Mouse (Mus musculus) heart, embryonic 13.5 days (tissue): ENCODE data around the gene Cln5. TPM values are rescaled to one million over a fixed set of nuclear protein-coding genes. Genes with fewer than 3 reads are reported as not detected.
A peak's percentile ranks its signal among the peaks of the same experiment; 100 is the strongest.

Experiments
- ATAC-seq: fragments of 200-750 bp; cut with Nextera tagmentation; 2 replicates; pipeline ENCODE4 v1.8.0; 2017; ENCODE audit warnings: moderate TSS enrichment; ENCODE audit not compliant: insufficient number of reproducible peaks, low FRiP score, low TSS enrichment; ENCODE audit errors: extremely low read depth
- H3K27ac ChIP-seq: fragments of 300-500 bp; sonication (generic); replicated peaks from 2 replicates; pipeline ENCODE4 v1.5.1; 2015; ENCODE audit warnings: moderate library complexity, mild to moderate bottlenecking, inconsistent platforms
- H3K27me3 ChIP-seq: fragments of 300-500 bp; sonication (generic); replicated peaks from 2 replicates; pipeline ENCODE4 v1.6.1; 2015; ENCODE audit warnings: mild to moderate bottlenecking, inconsistent platforms
- H3K36me3 ChIP-seq: fragments of 300-500 bp; sonication (generic); 2 replicates; pipeline ENCODE4 v1.6.1; 2015; ENCODE audit warnings: mild to moderate bottlenecking, inconsistent platforms
- H3K4me1 ChIP-seq: fragments of 300-500 bp; sonication (generic); 2 replicates; pipeline ENCODE4 v1.6.1; 2015; ENCODE audit warnings: inconsistent platforms
- H3K4me2 ChIP-seq: fragments of 300-500 bp; sonication (generic); 2 replicates; pipeline ENCODE4 v1.6.1; 2015; ENCODE audit warnings: inconsistent platforms, mild to moderate bottlenecking, moderate library complexity
- H3K4me3 ChIP-seq: fragments of 300-500 bp; sonication (generic); 2 replicates; pipeline ENCODE4 v1.5.1; 2015; ENCODE audit warnings: moderate library complexity, mild to moderate bottlenecking, inconsistent platforms
- H3K9ac ChIP-seq: fragments of 300-500 bp; sonication (generic); 2 replicates; pipeline ENCODE4 v1.6.1; 2015; ENCODE audit warnings: inconsistent platforms, mild to moderate bottlenecking, moderate library complexity
- H3K9me3 ChIP-seq: fragments of 300-500 bp; sonication (generic); 2 replicates; pipeline ENCODE4 v1.6.1; 2016; ENCODE audit warnings: inconsistent platforms
- WGBS: fragments of 180-500 bp; shearing (Covaris S2); methylation state at CpG from one replicate; pipeline ENCODE4 v1.1.7; 2015; ENCODE audit warnings: mixed read lengths; 5-methylcytosine and 5-hydroxymethylcytosine counted together
- polyA plus RNA-seq: library from polyadenylated mRNA; unstranded; fragments of >200 nt; fragmentation: Nextera tagmentation; extraction: Ambion mirVana; gene quantifications from 2 replicates; pipeline ENCODE4 v1.2.1, GENCODE M21; 2015

Gene Cln5
- polyA plus RNA-seq, 1 experiment from 2014 or later: 24.6 TPM

GRCm38 (mm10) chr14:103079209-103079977 lies 9.4 kb downstream of the Cln5 start:
- H3K36me3 ChIP-seq: peaks cover 75% of the 10 kb centered on the region
- no peak overlapping the region for H3K9ac ChIP-seq
- no peak for ATAC-seq
- H3K4me2 ChIP-seq: no peak overlapping the region
- H3K4me3 ChIP-seq: no peak overlapping the region
- no peaks in the 10 kb centered on the region for H3K4me1 ChIP-seq
- H3K27me3 ChIP-seq: no peaks in the 10 kb centered on the region
- H3K9me3 ChIP-seq: no peaks in the 10 kb centered on the region
- H3K27ac ChIP-seq: no peak overlapping the region
- WGBS: 86% methylated on average over 9 of the region's 9 CpGs

- H3K27ac ChIP-seq: peak overlapping the region; percentile 34; the same call in 1 of the 2 replicates
- no peak for ATAC-seq
- H3K4me3 ChIP-seq: no peak overlapping the region
- WGBS: 57% methylated on average over 1 of the region's 1 CpGs
- H3K27me3 ChIP-seq: no peaks in the 10 kb centered on the region
- H3K9ac ChIP-seq: no peak overlapping the region
- H3K9me3 ChIP-seq: no peaks in the 10 kb centered on the region
- peaks cover 6% of the 10 kb centered on the region; the same call in 1 of the 2 replicates for H3K4me1 ChIP-seq
- H3K4me2 ChIP-seq: peak overlapping the region; percentile 39; the same call in 1 of the 2 replicates
- peaks cover 68% of the 10 kb centered on the region for H3K36me3 ChIP-seq
Observed at GRCm38 (mm10) chr14:103085840-103086533, 16.0 kb downstream of the Cln5 start.

GRCm38 (mm10) chr14:103086671-103087324 lies 16.8 kb downstream of the Cln5 start:
- H3K27me3 ChIP-seq: no peaks in the 10 kb centered on the region
- no peaks in the 10 kb centered on the region for H3K9me3 ChIP-seq
- H3K36me3 ChIP-seq: peaks cover 73% of the 10 kb centered on the region
- ATAC-seq: peak; percentile 83
- peak overlapping the region; percentile 34; the same call in 1 of the 2 replicates for H3K27ac ChIP-seq
- peaks cover 9% of the 10 kb centered on the region for H3K4me1 ChIP-seq
- no peak overlapping the region for H3K9ac ChIP-seq
- peak overlapping the region; percentile 12 for H3K4me2 ChIP-seq
- WGBS: 84% methylated on average over 4 of the region's 4 CpGs
- H3K4me3 ChIP-seq: no peak overlapping the region

- H3K27me3 ChIP-seq: no peaks in the 10 kb centered on the region
- no peak for ATAC-seq
- H3K4me1 ChIP-seq: peaks cover 13% of the 10 kb centered on the region
- WGBS: 67% methylated on average over 5 of the region's 5 CpGs
- H3K27ac ChIP-seq: no peak overlapping the region
- H3K36me3 ChIP-seq: peaks cover 72% of the 10 kb centered on the region
- H3K9me3 ChIP-seq: no peaks in the 10 kb centered on the region
- no peak overlapping the region for H3K9ac ChIP-seq
- peak overlapping the region; percentile 4; the same call in 1 of the 2 replicates for H3K4me2 ChIP-seq
- H3K4me3 ChIP-seq: no peak overlapping the region
Observed at GRCm38 (mm10) chr14:103087846-103088245, 17.8 kb downstream of the Cln5 start.

GRCm38 (mm10) chr14:103088624-103089023 lies 18.6 kb downstream of the Cln5 start:
- H3K27me3 ChIP-seq: no peaks in the 10 kb centered on the region
- H3K36me3 ChIP-seq: peaks cover 66% of the 10 kb centered on the region
- 72% methylated on average over 6 of the region's 6 CpGs for WGBS
- no peak overlapping the region for H3K9ac ChIP-seq
- no peak overlapping the region for H3K4me2 ChIP-seq
- ATAC-seq: no peak
- no peak overlapping the region for H3K4me3 ChIP-seq
- H3K4me1 ChIP-seq: peaks cover 17% of the 10 kb centered on the region
- H3K9me3 ChIP-seq: no peaks in the 10 kb centered on the region
- H3K27ac ChIP-seq: no peak overlapping the region

GRCm38 (mm10) chr14:103093236-103093635 lies 23.2 kb downstream of the Cln5 start:
- H3K9me3 ChIP-seq: no peaks in the 10 kb centered on the region
- no peak overlapping the region for H3K9ac ChIP-seq
- H3K36me3 ChIP-seq: peaks cover 55% of the 10 kb centered on the region
- peaks cover 48% of the 10 kb centered on the region for H3K4me1 ChIP-seq
- no peaks in the 10 kb centered on the region for H3K27me3 ChIP-seq
- WGBS: 83% methylated on average over 3 of the region's 3 CpGs
- H3K27ac ChIP-seq: no peak overlapping the region
- no peak overlapping the region for H3K4me3 ChIP-seq
- H3K4me2 ChIP-seq: peak overlapping the region; percentile 6; the same call in 1 of the 2 replicates
- no peak for ATAC-seq

- Histone ChIP-seq H3K27me3 (no peaks in the 10 kb centered on the region), H3K9me3 (no peaks in the 10 kb centered on the region), H3K9ac (no peak overlapping the region), H3K4me1 (peaks cover 47% of the 10 kb centered on the region), H3K27ac (no peak overlapping the region), H3K4me2 (peak overlapping the region; percentile 6; the same call in 1 of the 2 replicates), H3K36me3 (peaks cover 50% of the 10 kb centered on the region), H3K4me3 (no peak overlapping the region)
- ATAC-seq: no peak
- 47% methylated on average over 4 of the region's 4 CpGs for WGBS
Observed at GRCm38 (mm10) chr14:103093670-103094069, 23.7 kb downstream of the Cln5 start.

GRCm38 (mm10) chr14:103095036-103095435 lies 25.0 kb downstream of the Cln5 start:
- peaks cover 40% of the 10 kb centered on the region for H3K36me3 ChIP-seq
- H3K9me3 ChIP-seq: no peaks in the 10 kb centered on the region

GRCm38 (mm10) chr14:103095826-103096225 lies 25.8 kb downstream of the Cln5 start:
- Histone ChIP-seq H3K27ac (no peak overlapping the region), H3K4me3 (0 out of 2 replicates have a peak overlapping the region, but pooled peaks have one; percentile 95), H3K36me3 (peaks cover 38% of the 10 kb centered on the region), H3K4me1 (peaks cover 46% of the 10 kb centered on the region), H3K27me3 (no peaks in the 10 kb centered on the region), H3K9ac (no peak overlapping the region), H3K9me3 (no peaks in the 10 kb centered on the region), H3K4me2 (peak overlapping the region; percentile 62; the same call in 1 of the 2 replicates)
- WGBS: 90% methylated on average over 8 of the region's 8 CpGs
- ATAC-seq: no peak

More at GRCm38 (mm10) chr14:103095036-103095435, 25.0 kb downstream of the Cln5 start:
- ATAC-seq: no peak
- no peak overlapping the region for H3K4me2 ChIP-seq
- no peak overlapping the region for H3K9ac ChIP-seq
- no peaks in the 10 kb centered on the region for H3K27me3 ChIP-seq
- 92% methylated on average over 8 of the region's 8 CpGs for WGBS
- peaks cover 42% of the 10 kb centered on the region for H3K4me1 ChIP-seq
- H3K27ac ChIP-seq: no peak overlapping the region
- peak overlapping the region; percentile 2; the same call in 1 of the 2 replicates for H3K4me3 ChIP-seq

GRCm38 (mm10) chr14:103096621-103097020 lies 26.6 kb downstream of the Cln5 start:
- Histone ChIP-seq H3K9ac (no peak overlapping the region), H3K4me1 (peaks cover 44% of the 10 kb centered on the region), H3K9me3 (no peaks in the 10 kb centered on the region), H3K27ac (no peak overlapping the region), H3K4me3 (peak overlapping the region; percentile 95), H3K36me3 (peaks cover 30% of the 10 kb centered on the region), H3K27me3 (no peaks in the 10 kb centered on the region), H3K4me2 (peak overlapping the region; percentile 62)
- 76% methylated on average over 6 of the region's 6 CpGs for WGBS
- ATAC-seq: no peak

GRCm38 (mm10) chr14:103098213-103098586 lies 28.2 kb downstream of the Cln5 start:
- Histone ChIP-seq H3K4me1 (peaks cover 38% of the 10 kb centered on the region), H3K4me3 (peak overlapping the region; percentile 95)
- WGBS: 0% methylated on average over 2 of the region's 2 CpGs

More at GRCm38 (mm10) chr14:103098213-103098586, 28.2 kb downstream of the Cln5 start:
- no peak for ATAC-seq
- peak overlapping the region; percentile 100 for H3K27ac ChIP-seq
- H3K27me3 ChIP-seq: no peaks in the 10 kb centered on the region
- H3K9me3 ChIP-seq: no peaks in the 10 kb centered on the region
- peaks cover 24% of the 10 kb centered on the region for H3K36me3 ChIP-seq
- peak overlapping the region; percentile 100 for H3K9ac ChIP-seq
- H3K4me2 ChIP-seq: peak overlapping the region; percentile 70
